Mouse (Mus musculus) ES-CJ7 (cell line): ENCODE results near the gene Zfp143.

ENCODE experiments used
- DNase-seq: peaks from one replicate; pipeline ENCODE4 v3.0.0; 2011; ENCODE audit warnings: low read depth, low spot score

Zfp143 gene

GRCm38 (mm10) chr7:110133988-110134387 is 73.0 kb downstream of the Zfp143 start:
- no peak for DNase-seq

GRCm38 (mm10) chr7:110138538-110138937 is 77.5 kb downstream of the Zfp143 start:
- DNase-seq: no peak

- no peak for DNase-seq
Measured at GRCm38 (mm10) chr7:110143863-110144262, 82.8 kb downstream of the Zfp143 start.
